Mouse (Mus musculus) C2C12 (cell line): ENCODE results near the gene Sntb2. TPM values are rescaled to one million over a fixed set of nuclear protein-coding genes. Genes with fewer than 3 reads are reported as not detected.

Experiments
- H3K27me3 ChIP-seq: one replicate; pipeline ENCODE4 v1.6.1; 2011; ENCODE audit not compliant: control insufficient read depth, insufficient read depth, insufficient read length
- H3K36me3 ChIP-seq: one replicate; pipeline ENCODE4 v1.6.1; 2011; ENCODE audit not compliant: control insufficient read depth, insufficient read depth
- H3K4me3 ChIP-seq: one replicate; pipeline ENCODE4 v1.5.1; 2011; ENCODE audit warnings: mild to moderate bottlenecking, control low read depth; ENCODE audit not compliant: poor library complexity, insufficient read depth, severe bottlenecking
- H3K79me2 ChIP-seq: one replicate; pipeline ENCODE4 v1.6.1; 2011; ENCODE audit not compliant: control insufficient read depth, insufficient read depth
- H3K79me3 ChIP-seq: one replicate; pipeline ENCODE4 v1.6.1; 2011; ENCODE audit warnings: low read depth, control low read depth
- H3ac ChIP-seq: one replicate; pipeline ENCODE3; 2011; ENCODE audit warnings: low read depth; ENCODE audit not compliant: control insufficient read depth, insufficient read length
- CEBPB ChIP-seq: IDR thresholded peaks from one replicate; pipeline ENCODE4 v1.6.1; 2011; ENCODE audit warnings: low read depth, mild to moderate bottlenecking, control low read depth, moderate library complexity
- CTCF ChIP-seq: IDR thresholded peaks from one replicate; pipeline ENCODE4 v1.5.1; 2011; ENCODE audit not compliant: control insufficient read depth, insufficient read depth, insufficient read length
- FOSL1 ChIP-seq: IDR thresholded peaks from one replicate; pipeline ENCODE4 v1.8.0; 2011; ENCODE audit warnings: mild to moderate bottlenecking, low read length; ENCODE audit not compliant: poor library complexity, insufficient read depth, severe bottlenecking
- MAX ChIP-seq: IDR thresholded peaks from one replicate; pipeline ENCODE4 v1.6.1; 2011; ENCODE audit warnings: mild to moderate bottlenecking, control low read depth
- MYOD1 ChIP-seq: IDR thresholded peaks from one replicate; pipeline ENCODE4 v1.6.1; 2011; ENCODE audit warnings: low read depth; ENCODE audit not compliant: control insufficient read depth, insufficient read length
- MYOG ChIP-seq: IDR thresholded peaks from one replicate; pipeline ENCODE4 v1.6.1; 2011; ENCODE audit not compliant: control insufficient read depth, insufficient read length; ENCODE audit errors: extremely low read depth
- USF1 ChIP-seq: IDR thresholded peaks from one replicate; pipeline ENCODE4 v1.6.1; 2011; ENCODE audit warnings: low read depth, mild to moderate bottlenecking, control low read depth, moderate library complexity
- polyA plus RNA-seq: library from polyadenylated mRNA; unstranded; fragments of >200 nt; fragmentation: generic; extraction: Trizol; gene quantifications from one replicate; pipeline ENCODE4 v1.2.1, GENCODE M21; 2012; ENCODE audit warnings: missing spikeins

The Sntb2 gene
- polyA plus RNA-seq, 1 experiment = 8.6 TPM

GRCm38 (mm10) chr8:106908291-106908690 is 27.3 kb upstream of the Sntb2 start:
- Histone ChIP-seq H3K79me3 (peaks cover 8% of the 10 kb centered on the region), H3K4me3 (no peak overlapping the region), H3K79me2 (peaks cover under 1% of the 10 kb centered on the region), H3ac (no peak overlapping the region), H3K36me3 (peaks cover 82% of the 10 kb centered on the region), H3K27me3 (no peaks in the 10 kb centered on the region)
- no peak for TF ChIP-seq MAX
- no peak for TF ChIP-seq CEBPB
- TF ChIP-seq MYOD1 = no peak
- TF ChIP-seq MYOG = no peak
- no peak for TF ChIP-seq CTCF
- no peak for TF ChIP-seq FOSL1
- TF ChIP-seq USF1 = no peak

- no peak for TF ChIP-seq MYOD1
- TF ChIP-seq CEBPB = no peak
- TF ChIP-seq MAX = no peak
- no peak for TF ChIP-seq MYOG
- no peak for TF ChIP-seq FOSL1
- no peak for TF ChIP-seq USF1
- TF ChIP-seq CTCF = no peak
- Histone ChIP-seq H3K79me3 (peaks cover 3% of the 10 kb centered on the region), H3K79me2 (no peaks in the 10 kb centered on the region), H3ac (no peak overlapping the region), H3K4me3 (no peak overlapping the region), H3K36me3 (peaks cover 79% of the 10 kb centered on the region), H3K27me3 (no peaks in the 10 kb centered on the region)
These were observed 21.9 kb upstream of the Sntb2 start for GRCm38 (mm10) chr8:106913631-106914030.

- TF ChIP-seq MAX (no peak), USF1 (no peak), CEBPB (no peak), CTCF (no peak), MYOG (no peak)
- Histone ChIP-seq H3K36me3 (peaks cover 95% of the 10 kb centered on the region), H3K4me3 (no peak overlapping the region), H3ac (no peak overlapping the region), H3K79me3 (no peaks in the 10 kb centered on the region), H3K27me3 (no peaks in the 10 kb centered on the region), H3K79me2 (no peaks in the 10 kb centered on the region)
These were observed 15.7 kb upstream of the Sntb2 start for GRCm38 (mm10) chr8:106919721-106920394.

- Histone ChIP-seq H3K4me3 (no peak overlapping the region), H3K27me3 (no peaks in the 10 kb centered on the region), H3K36me3 (peaks cover 90% of the 10 kb centered on the region), H3K79me3 (no peaks in the 10 kb centered on the region), H3ac (no peak overlapping the region), H3K79me2 (no peaks in the 10 kb centered on the region)
- TF ChIP-seq MYOG (no peak), CTCF (no peak), MAX (no peak), CEBPB (no peak), MYOD1 (no peak), USF1 (no peak), FOSL1 (no peak)
These were observed 15.2 kb upstream of the Sntb2 start for GRCm38 (mm10) chr8:106920395-106920741.

GRCm38 (mm10) chr8:106924057-106924456 is 11.5 kb upstream of the Sntb2 start:
- TF ChIP-seq MYOD1 = no peak
- TF ChIP-seq MAX = no peak
- no peak for TF ChIP-seq CTCF
- no peak for TF ChIP-seq MYOG
- no peaks in the 10 kb centered on the region for H3K27me3 ChIP-seq
- H3K4me3 ChIP-seq = no peak overlapping the region
- no peaks in the 10 kb centered on the region for H3K79me3 ChIP-seq
- no peak overlapping the region for H3ac ChIP-seq
- no peaks in the 10 kb centered on the region for H3K79me2 ChIP-seq
- H3K36me3 ChIP-seq = peaks cover 57% of the 10 kb centered on the region

- Histone ChIP-seq H3K79me3 (no peaks in the 10 kb centered on the region), H3K4me3 (no peak overlapping the region), H3ac (no peak overlapping the region), H3K27me3 (no peaks in the 10 kb centered on the region), H3K36me3 (peaks cover 48% of the 10 kb centered on the region), H3K79me2 (no peaks in the 10 kb centered on the region)
- TF ChIP-seq MAX (no peak), FOSL1 (no peak), CTCF (no peak), CEBPB (no peak), MYOD1 (no peak), MYOG (no peak), USF1 (no peak)
These were observed 10.6 kb upstream of the Sntb2 start for GRCm38 (mm10) chr8:106924904-106925349.
